Comparison of ENCODE assay signal across 8 mouse cellular contexts in the genomic region with DNA sequence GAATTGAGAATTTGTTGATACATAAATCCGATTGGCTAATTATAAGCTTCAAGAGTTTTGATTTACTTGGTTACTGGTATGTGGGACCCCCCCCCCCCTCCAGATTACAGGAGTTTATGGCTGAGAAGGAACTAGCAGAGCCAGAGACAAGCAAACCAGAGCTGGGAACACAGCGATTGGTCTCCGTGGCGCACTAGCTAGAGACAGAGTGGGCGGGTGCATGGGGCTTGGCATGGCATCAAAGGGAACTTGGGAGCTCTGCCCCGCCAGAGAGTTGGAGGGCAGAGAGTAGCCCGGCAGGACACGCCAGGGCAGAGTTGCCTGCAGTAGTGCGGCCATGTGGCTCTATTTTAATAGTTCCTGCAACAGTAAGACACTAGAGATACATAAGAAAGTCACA. TPM values are rescaled to one million over a fixed set of nuclear protein-coding genes. Genes with fewer than 3 reads are reported as not detected.
A peak's percentile ranks its signal among the peaks of the same experiment; 100 is the strongest.
DNase-seq lines count a peak whose midpoint lies in the region; ATAC-seq lines count a peak whose summit lies in the region.

No protein-coding gene starts in this region.

- H3K36me3 ChIP-seq in hindbrain, embryonic 14.5 days (replicated peaks; ENCODE audit: control insufficient read depth, insufficient read depth): peaks cover 35% of the 10 kb centered on the region
- peaks cover 51% of the 10 kb centered on the region for H3K36me3 ChIP-seq in hindbrain, embryonic 10.5 days
- peaks cover 33% of the 10 kb centered on the region for H3K36me3 ChIP-seq in lung, embryonic 15.5 days

- H3K27me3 ChIP-seq in hindbrain, embryonic 14.5 days (ENCODE audit: control insufficient read depth, insufficient read depth, low read length): no peaks in the 10 kb centered on the region
- no peaks in the 10 kb centered on the region for H3K27me3 ChIP-seq in hindbrain, embryonic 10.5 days (ENCODE audit: insufficient read depth, poor library complexity, severe bottlenecking)
- no peaks in the 10 kb centered on the region for H3K27me3 ChIP-seq in lung, embryonic 15.5 days

- DNase-seq in hindbrain, embryonic 14.5 days (ENCODE audit: low spot score): peak; percentile 64
- no peak for DNase-seq in hindbrain, embryonic 10.5 days (ENCODE audit: low spot score)
- DNase-seq in adrenal gland, adult (ENCODE audit: inconsistent age in 2 of 2, low spot score in 1 of 2): peak; percentile 90 to 94
- peak; percentile 30 to 44 for DNase-seq in frontal cortex, postnatal 14 days (ENCODE audit: low spot score in 2 of 2)
- peak; percentile 77 for DNase-seq in kidney, postnatal 10 days
- DNase-seq in testis, postnatal 10 days (ENCODE audit: low spot score): peak; percentile 73

- H3K9ac ChIP-seq in hindbrain, embryonic 14.5 days: no peak overlapping the region
- no peak overlapping the region for H3K9ac ChIP-seq in lung, embryonic 15.5 days

- H3K4me3 ChIP-seq in hindbrain, embryonic 14.5 days (replicated peaks; ENCODE audit: low read length): no peak overlapping the region
- H3K4me3 ChIP-seq in hindbrain, embryonic 10.5 days: no peak overlapping the region
- no peak overlapping the region for H3K4me3 ChIP-seq in lung, embryonic 15.5 days

- H3K4me1 ChIP-seq in hindbrain, embryonic 14.5 days (replicated peaks; ENCODE audit: control insufficient read depth, insufficient read depth, low read length): peaks cover 23% of the 10 kb centered on the region
- peaks cover 26% of the 10 kb centered on the region for H3K4me1 ChIP-seq in hindbrain, embryonic 10.5 days (replicated peaks)
- H3K4me1 ChIP-seq in lung, embryonic 15.5 days: peaks cover 22% of the 10 kb centered on the region

- H3K9me3 ChIP-seq in hindbrain, embryonic 14.5 days (ENCODE audit: control insufficient read depth, low read length): no peaks in the 10 kb centered on the region
- no peaks in the 10 kb centered on the region for H3K9me3 ChIP-seq in hindbrain, embryonic 10.5 days
- H3K9me3 ChIP-seq in lung, embryonic 15.5 days: no peaks in the 10 kb centered on the region

- 0 out of 2 replicates have a peak, but pooled peaks have one; percentile 36 for ATAC-seq in hindbrain, embryonic 14.5 days (ENCODE audit: low FRiP score)
- no peak for ATAC-seq in lung, embryonic 15.5 days (ENCODE audit: borderline replicate concordance, extremely low read depth, low FRiP score, low TSS enrichment)
- no peak for ATAC-seq in activated CD4-positive, CD25-positive, alpha-beta regulatory T cell, adult 4 months

- no peak overlapping the region for H3K4me2 ChIP-seq in hindbrain, embryonic 14.5 days (replicated peaks)
- peak overlapping the region; percentile 14 for H3K4me2 ChIP-seq in lung, embryonic 15.5 days

- no peak overlapping the region for H3K27ac ChIP-seq in hindbrain, embryonic 14.5 days
- no peak overlapping the region for H3K27ac ChIP-seq in hindbrain, embryonic 10.5 days
- no peak overlapping the region for H3K27ac ChIP-seq in lung, embryonic 15.5 days

- WGBS in hindbrain, embryonic 14.5 days: 69% methylated on average over 9 of the region's 9 CpGs
- 89% methylated on average over 9 of the region's 9 CpGs for WGBS in hindbrain, embryonic 10.5 days
- 36% methylated on average over 9 of the region's 9 CpGs for WGBS in lung, embryonic 15.5 days

RNA-seq across cellular contexts. Expression of gene Rnpep, which starts 3.2 kb away (rescaled TPM):
- polyA plus RNA-seq in hindbrain, embryonic 14.5 days (2014; fragmentation: Nextera tagmentation; extraction: Ambion mirVana): 96.1 and 101 TPM in 2 replicates
- 94.6 and 108 TPM in 2 replicates for polyA plus RNA-seq in hindbrain, embryonic 10.5 days (2016; fragmentation: Nextera tagmentation; extraction: Ambion mirVana)
- polyA plus RNA-seq in lung, embryonic 15.5 days (2015; fragmentation: Nextera tagmentation; extraction: Ambion mirVana): 102 TPM in 2 replicates
- polyA plus RNA-seq in activated CD4-positive, CD25-positive, alpha-beta regulatory T cell, adult 4 months (2017; shearing (Covaris generic)): 10 to 100 TPM; 45.4 to 51.9 TPM

RNA-seq across cellular contexts. Expression of gene Elf3, which starts 22.3 kb away (rescaled TPM):
- polyA plus RNA-seq in hindbrain, embryonic 14.5 days (2014; fragmentation: Nextera tagmentation; extraction: Ambion mirVana): 0.09 and 0.14 TPM in 2 replicates
- polyA plus RNA-seq in hindbrain, embryonic 10.5 days (2016; fragmentation: Nextera tagmentation; extraction: Ambion mirVana): 1.9 and 2.5 TPM in 2 replicates
- polyA plus RNA-seq in lung, embryonic 15.5 days (2015; fragmentation: Nextera tagmentation; extraction: Ambion mirVana): 23.4 and 24.8 TPM in 2 replicates
- polyA plus RNA-seq in activated CD4-positive, CD25-positive, alpha-beta regulatory T cell, adult 4 months (2017; shearing (Covaris generic)): not detected

RNA-seq across cellular contexts. Expression of gene Timm17a, which starts 32.9 kb away (rescaled TPM):
- 172 and 176 TPM in 2 replicates for polyA plus RNA-seq in hindbrain, embryonic 14.5 days (2014; fragmentation: Nextera tagmentation; extraction: Ambion mirVana)
- polyA plus RNA-seq in hindbrain, embryonic 10.5 days (2016; fragmentation: Nextera tagmentation; extraction: Ambion mirVana): 193 and 199 TPM in 2 replicates
- polyA plus RNA-seq in lung, embryonic 15.5 days (2015; fragmentation: Nextera tagmentation; extraction: Ambion mirVana): 186 and 192 TPM in 2 replicates
- polyA plus RNA-seq in activated CD4-positive, CD25-positive, alpha-beta regulatory T cell, adult 4 months (2017; shearing (Covaris generic)): 100 to 1,000 TPM; 181 to 212 TPM

RNA-seq across cellular contexts. Expression of gene Lmod1, which starts 44.0 kb away (rescaled TPM):
- 0.33 and 0.43 TPM in 2 replicates for polyA plus RNA-seq in hindbrain, embryonic 14.5 days (2014; fragmentation: Nextera tagmentation; extraction: Ambion mirVana)
- polyA plus RNA-seq in hindbrain, embryonic 10.5 days (2016; fragmentation: Nextera tagmentation; extraction: Ambion mirVana): 0.50 and 0.66 TPM in 2 replicates
- polyA plus RNA-seq in lung, embryonic 15.5 days (2015; fragmentation: Nextera tagmentation; extraction: Ambion mirVana): 4.5 and 4.7 TPM in 2 replicates
- polyA plus RNA-seq in activated CD4-positive, CD25-positive, alpha-beta regulatory T cell, adult 4 months (2017; shearing (Covaris generic)): not detected
